Mouse (Mus musculus) G1E-ER4 (cell line): ENCODE results near the gene Wdr25. TPM values are rescaled to one million over a fixed set of nuclear protein-coding genes. Genes with fewer than 3 reads are reported as not detected.

Experiments used
- GATA1 ChIP-seq: IDR thresholded peaks from one replicate; pipeline ENCODE4 v1.8.0; 2012; ENCODE audit warnings: low read length, inconsistent platforms
- polyA plus RNA-seq: library from polyadenylated mRNA; stranded (reverse); fragments of >175 nt; gene quantifications from 2 replicates; pipeline ENCODE4 v1.2.3, GENCODE M21; 2012

Gene Wdr25
- 4.1 and 5.0 TPM in 2 replicates for polyA plus RNA-seq

GRCm38 (mm10) chr12:108892989-108893714 is at the start of gene Wdr25:
Gene Wdr25 (plus strand): TSS chr12:108893631.
- TF ChIP-seq GATA1 = no peak

DNA sequence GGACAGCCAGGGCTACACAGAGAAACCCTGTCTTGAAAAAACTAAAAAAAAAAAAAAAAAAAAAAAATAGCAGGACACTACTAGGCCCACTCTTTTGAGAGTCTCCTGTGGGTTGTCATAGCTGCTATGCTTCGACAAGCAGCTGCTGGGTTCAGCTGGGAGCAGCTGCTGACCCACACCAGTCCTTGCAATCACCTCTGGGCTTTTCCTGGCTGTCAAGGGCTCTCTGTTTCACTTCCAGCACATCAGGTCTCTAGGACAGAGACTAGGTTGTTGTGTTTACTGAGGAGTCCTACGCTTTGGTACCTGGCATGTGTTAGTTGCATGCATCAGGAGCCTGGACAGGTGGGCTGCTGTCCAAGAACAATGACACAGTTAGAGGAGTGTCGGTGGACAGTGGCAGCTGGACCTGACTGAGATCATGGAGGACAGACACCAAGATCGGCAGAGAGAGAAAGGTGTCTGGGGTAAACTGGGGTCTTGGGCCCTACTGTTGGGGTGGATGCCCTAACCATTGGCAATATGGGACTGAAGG is 43.9 kb upstream of the Wdr25 start:
- TF ChIP-seq GATA1 = no peak

DNA sequence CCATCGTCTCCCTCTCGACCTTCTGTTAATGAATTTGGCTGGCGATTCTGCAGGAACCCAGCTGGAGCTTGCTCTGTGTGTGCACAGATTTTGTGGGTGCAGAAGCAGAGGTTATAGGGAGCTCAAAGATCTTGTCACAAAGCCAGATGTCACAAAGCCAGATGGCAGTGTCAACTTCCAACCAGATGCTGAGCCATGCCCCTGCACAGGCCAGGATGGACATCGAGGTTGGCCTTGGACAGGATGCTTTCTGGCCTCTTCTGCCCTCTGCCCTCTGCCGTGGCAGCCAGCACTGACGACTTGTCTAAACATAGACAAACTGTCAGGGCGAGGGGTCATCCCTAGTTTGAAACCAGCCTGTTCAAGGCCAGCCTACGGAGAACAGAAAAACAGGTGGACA is 43.3 kb upstream of the Wdr25 start:
- TF ChIP-seq GATA1 = no peak

DNA sequence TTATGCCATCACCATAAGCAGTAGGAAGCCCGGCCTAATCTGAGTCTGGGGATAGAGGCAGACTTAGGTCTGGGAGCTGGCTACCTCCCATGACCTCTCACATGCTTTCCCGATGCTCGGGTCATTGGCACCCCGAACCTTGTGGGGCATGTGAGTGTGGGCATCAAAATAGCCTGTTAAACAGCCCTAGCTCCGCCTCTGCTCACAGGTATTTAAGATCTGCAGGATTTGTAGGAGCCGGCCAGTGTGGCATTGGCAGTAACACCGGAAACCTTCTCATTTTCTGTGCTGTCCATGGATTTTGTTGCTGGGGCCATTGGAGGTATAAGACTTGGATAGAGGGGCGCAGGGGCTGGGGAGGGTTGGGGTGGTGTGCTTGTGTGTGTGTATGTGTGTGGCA is 42.5 kb upstream of the Wdr25 start:
- no peak for TF ChIP-seq GATA1

- no peak for TF ChIP-seq GATA1
Observed at GRCm38 (mm10) chr12:108852822-108853221, 40.6 kb upstream of the Wdr25 start.

DNA sequence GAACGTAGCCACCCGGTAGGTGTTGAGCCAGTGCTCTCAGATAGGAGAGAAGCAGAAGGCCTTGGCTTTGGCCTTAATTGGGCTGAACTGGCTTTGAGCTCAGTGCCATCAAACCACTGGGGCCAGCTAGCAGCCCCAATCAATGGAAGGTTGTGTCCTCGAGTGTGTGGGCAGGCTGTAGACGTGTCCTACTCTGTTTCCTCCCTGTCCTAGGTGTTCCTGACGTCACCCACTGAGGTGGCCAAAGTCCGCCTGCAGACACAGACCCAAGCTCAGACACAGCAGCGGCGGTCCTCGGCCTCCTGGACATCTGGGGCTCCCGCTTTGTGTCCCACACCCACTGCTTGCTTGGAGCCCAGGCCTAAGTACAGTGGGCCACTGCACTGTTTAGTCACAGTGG is 38.4 kb upstream of the Wdr25 start:
- no peak for TF ChIP-seq GATA1

- no peak for TF ChIP-seq GATA1
Observed at GRCm38 (mm10) chr12:108856186-108856585, 37.2 kb upstream of the Wdr25 start.

DNA sequence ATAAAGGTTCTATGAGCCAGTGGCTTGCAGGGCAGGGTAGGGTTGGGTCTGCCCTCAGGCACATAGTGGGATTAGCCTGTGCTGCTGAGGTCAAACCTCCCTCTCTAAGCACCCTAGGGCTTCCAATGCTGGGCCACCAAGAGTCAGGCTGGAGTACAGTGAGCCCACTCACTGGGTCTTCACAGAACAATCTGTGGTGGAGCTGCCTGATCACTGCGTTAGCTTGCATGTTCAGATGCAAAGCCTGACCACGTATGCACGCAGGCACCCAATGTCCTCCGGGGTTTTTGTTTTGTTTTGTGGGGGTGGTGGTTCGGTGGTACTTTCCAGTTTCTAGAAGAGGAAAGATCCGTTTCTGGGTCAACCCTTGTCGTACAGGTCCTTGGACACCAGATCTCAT is 36.3 kb upstream of the Wdr25 start:
- TF ChIP-seq GATA1 = no peak

DNA sequence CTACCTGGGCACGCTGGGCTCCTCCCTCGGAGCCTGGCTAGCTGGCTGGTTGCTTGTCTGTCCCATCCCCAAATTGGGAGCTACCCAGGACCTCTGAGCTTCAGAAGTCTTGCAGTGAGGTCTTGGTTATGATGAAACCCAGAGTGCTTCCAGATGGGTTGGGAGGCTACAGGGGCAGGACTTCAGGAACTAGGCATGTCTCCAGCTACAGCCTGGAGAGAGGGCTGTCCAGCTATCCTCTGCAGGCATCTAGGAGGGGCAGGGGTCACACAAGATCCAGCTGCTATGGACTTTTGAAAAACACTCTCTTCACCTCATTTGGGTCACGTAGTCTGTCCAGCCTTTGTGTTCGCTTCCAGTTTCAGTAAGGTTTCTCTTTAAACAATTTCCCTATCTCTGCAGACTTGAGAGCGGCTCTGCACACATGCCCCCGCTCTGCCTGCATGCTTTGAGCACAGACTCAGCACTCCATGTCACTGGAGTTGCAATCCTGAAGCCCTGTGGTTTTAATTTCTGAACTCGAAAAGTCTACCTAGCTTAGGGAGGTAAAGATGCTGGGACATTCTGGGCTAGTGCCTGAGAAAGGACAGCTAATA is 35.7 kb upstream of the Wdr25 start:
- no peak for TF ChIP-seq GATA1

DNA sequence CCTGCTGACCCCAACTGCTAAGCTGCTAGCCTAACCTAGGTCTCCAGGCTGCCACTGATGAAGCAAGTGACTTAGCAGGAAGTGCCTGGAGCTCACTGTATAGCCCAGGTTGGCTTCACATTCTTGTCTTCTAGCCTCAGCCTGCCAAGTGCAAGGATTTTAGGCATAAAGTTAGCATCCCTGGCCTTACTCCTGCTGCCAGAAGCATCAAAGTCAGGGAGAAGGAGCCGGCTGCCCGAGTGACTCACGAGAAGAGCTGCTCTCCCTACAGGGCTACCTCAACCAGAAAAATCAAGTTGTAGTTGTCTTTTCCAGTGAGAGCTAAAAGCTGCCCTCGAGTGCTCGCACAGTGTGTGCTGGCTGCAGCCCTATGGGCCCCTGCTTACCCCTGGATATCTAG is 34.9 kb upstream of the Wdr25 start:
- no peak for TF ChIP-seq GATA1

DNA sequence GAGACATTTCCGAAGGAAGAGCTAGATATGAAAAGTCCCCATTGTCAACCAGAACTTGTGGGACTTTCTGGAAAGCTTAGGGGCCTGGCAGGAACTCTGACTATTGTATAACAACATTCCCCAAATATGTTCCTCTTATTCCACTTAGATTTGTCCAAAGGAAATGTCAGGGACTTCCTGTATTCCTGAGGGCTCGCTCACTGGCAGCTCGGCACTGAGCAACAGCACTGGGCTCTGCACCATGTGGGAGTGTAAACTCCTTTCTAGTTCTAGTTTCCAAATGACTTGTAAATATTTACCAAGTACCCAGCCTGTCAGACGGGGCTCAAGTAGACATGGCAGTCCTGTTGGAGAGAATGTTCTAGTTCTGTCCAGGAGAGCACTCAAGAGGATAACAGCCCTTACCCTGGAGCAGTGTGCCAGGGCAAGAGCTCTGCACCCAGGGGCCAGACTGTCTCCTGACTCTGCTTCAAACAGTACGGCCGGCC is 28.4 kb upstream of the Wdr25 start:
- TF ChIP-seq GATA1 = no peak

DNA sequence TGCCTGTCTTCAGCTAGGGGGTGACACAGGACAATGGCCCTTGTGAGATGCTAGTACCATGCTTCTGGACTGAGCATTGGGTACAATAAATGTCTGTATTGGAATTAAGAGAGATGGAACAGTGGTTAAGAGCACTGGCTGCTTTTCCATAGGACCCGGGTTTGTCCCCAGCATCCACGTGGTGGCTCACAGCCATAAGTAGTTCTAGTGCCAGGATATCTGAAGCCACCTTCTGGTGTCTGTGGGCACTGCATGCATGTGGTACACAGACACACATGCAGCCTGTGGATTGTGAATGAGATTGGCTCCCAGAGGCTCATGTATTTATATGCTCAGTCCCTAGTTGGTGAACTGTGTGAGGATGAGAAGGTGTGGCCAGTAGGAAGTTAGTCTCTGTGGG is 23.9 kb upstream of the Wdr25 start:
- no peak for TF ChIP-seq GATA1

DNA sequence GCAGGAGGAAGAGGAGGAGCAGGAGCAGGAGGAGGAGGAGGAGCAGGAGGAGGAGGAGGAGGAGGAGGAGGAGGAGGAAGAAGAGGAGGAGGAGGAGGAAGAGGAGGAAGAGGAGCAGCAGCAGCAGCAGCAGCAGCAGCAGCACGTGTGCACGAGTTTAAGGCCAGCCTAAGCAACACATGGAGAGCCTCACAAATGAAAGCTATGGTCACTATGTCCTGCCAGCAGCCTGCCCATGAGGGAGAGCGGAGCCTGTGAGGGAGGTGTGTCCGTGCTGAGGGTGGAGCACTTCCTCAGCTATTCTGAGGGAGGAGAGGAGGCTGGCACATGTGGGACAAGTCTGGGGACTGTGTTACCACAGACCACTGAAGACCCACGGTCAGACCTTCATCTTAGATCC is 20.3 kb upstream of the Wdr25 start:
- TF ChIP-seq GATA1 = no peak

- TF ChIP-seq GATA1 = no peak
Observed at GRCm38 (mm10) chr12:108879138-108879537, 14.3 kb upstream of the Wdr25 start.

DNA sequence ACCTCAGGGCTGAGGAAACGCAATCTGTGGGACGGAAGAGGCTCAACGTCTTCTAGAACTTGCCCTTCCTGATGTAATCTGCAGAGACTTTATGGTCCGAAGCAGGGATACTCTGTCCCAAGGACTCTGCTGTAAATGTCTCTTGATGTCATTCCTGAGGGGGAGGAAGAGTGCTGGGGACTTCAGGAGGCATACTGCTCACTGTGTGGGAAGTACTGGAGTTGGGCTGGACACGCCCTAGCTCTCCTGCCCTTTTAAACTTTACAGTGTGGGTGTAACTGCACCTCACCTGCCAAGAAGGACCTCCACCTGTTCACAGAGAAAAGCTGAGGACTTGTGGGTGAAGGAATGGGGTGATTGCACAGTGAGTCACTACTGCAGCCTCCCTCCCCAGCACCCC is 12.8 kb upstream of the Wdr25 start:
- TF ChIP-seq GATA1 = no peak

- no peak for TF ChIP-seq GATA1
Observed at GRCm38 (mm10) chr12:108881192-108881591, 12.2 kb upstream of the Wdr25 start.

- TF ChIP-seq GATA1 = no peak
Observed at GRCm38 (mm10) chr12:108882776-108883175, 10.7 kb upstream of the Wdr25 start.
